In the genomic region with DNA sequence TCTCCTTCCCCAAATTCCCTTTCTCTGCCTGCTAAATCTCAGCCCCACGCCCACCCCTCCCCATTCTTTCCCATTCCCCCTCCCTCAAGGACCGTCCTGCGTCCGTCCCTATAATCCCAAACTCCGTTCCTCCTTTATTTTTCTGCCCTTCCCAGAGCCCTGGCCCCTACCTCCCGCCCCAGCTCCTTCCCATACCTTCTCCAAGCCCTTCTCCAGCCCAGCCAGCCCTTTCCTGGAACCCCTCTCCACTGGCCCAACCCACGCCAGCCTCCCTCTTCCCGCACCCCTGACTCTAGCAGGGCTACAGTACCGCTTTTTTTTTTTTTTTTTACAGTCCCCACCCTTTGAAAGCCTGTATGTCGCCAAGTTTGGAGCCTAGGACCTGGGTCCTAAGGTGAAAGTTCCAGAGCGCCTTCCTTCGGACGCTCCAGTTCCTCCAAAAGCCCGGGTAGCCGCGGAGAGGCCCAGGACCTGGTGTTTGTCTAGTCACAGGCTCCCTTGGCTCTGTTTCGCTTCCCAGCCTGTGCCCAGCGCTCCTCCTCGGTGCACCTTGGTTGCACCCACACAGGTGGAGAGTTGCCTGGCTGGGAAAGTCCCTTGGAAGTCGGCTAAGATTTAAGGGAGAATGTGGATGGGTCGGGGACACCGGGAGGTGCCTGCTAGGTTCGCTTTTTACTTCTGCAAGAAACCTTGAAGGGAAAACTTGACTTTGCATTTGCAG, we compare ENCODE assay signal across 8 mouse cellular contexts. TPM values are rescaled to one million over a fixed set of nuclear protein-coding genes. Genes with fewer than 3 reads are reported as not detected.
DNase-seq lines count a peak whose midpoint lies in the region; ATAC-seq and TF ChIP-seq lines count a peak whose summit lies in the region.

No protein-coding gene starts in this region.

- H3K9me3 ChIP-seq in CH12.LX (replicated peaks; ENCODE audit: low read length) = no peaks in the 10 kb centered on the region
- no peaks in the 10 kb centered on the region for H3K9me3 ChIP-seq in hindbrain, embryonic 16.5 days (ENCODE audit: control insufficient read depth, low read length)
- no peaks in the 10 kb centered on the region for H3K9me3 ChIP-seq in liver, embryonic 14.5 days (ENCODE audit: control insufficient read depth, low read length)

- TF ChIP-seq CTCF in CH12.LX (conservative IDR thresholded peaks at IDR 0.05 in 1 of 2, IDR thresholded peaks at IDR 0.05 in 1 of 2; ENCODE audit: low read depth in 2 of 2, low read length in 2 of 2) = no peak
- no peak for TF ChIP-seq CTCF in liver, embryonic 14.5 days (IDR thresholded peaks at IDR 0.05; ENCODE audit: low read depth)

- peaks cover 10 to 36% of the 10 kb centered on the region in 2 experiments for H3K4me1 ChIP-seq in CH12.LX (ENCODE audit: control insufficient read depth in 1 of 2, insufficient read depth in 2 of 2)
- peaks cover 5% of the 10 kb centered on the region for H3K4me1 ChIP-seq in brown adipose tissue, adult 24 weeks (ENCODE audit: control insufficient read depth, insufficient read depth, insufficient read length, low read length)
- H3K4me1 ChIP-seq in hindbrain, embryonic 16.5 days (ENCODE audit: control insufficient read depth, insufficient read depth, low read depth, low read length) = peaks cover 17% of the 10 kb centered on the region
- peaks cover 0 to 10% of the 10 kb centered on the region in 2 experiments; a peak in 2 of 4 replicates for H3K4me1 ChIP-seq in liver, embryonic 14.5 days (replicated peaks; ENCODE audit: control insufficient read depth in 2 of 2, insufficient read depth in 2 of 2, low read length in 1 of 2)

- no peak overlapping the region for H3K9ac ChIP-seq in CH12.LX (ENCODE audit: insufficient read depth, low read depth)
- H3K9ac ChIP-seq in hindbrain, embryonic 16.5 days (ENCODE audit: low read depth, low read length) = no peak overlapping the region; the same call in 1 of the 2 replicates
- H3K9ac ChIP-seq in liver, embryonic 14.5 days (replicated peaks) = no peak overlapping the region

- no peak overlapping the region for H3K27ac ChIP-seq in CH12.LX (ENCODE audit: insufficient read depth, low read depth)
- H3K27ac ChIP-seq in brown adipose tissue, adult 24 weeks (replicated peaks; ENCODE audit: low read depth, low read length) = no peak overlapping the region
- H3K27ac ChIP-seq in hindbrain, embryonic 16.5 days (ENCODE audit: low read depth, low read length) = no peak overlapping the region
- H3K27ac ChIP-seq in liver, embryonic 14.5 days = no peak overlapping the region

- in situ Hi-C loops in CH12.LX (cut with MboI; ENCODE audit: low pct_ligation_motif_present, low pct_unique_long_range_greater_than_20kb, low sequenced_read_pairs) = no loop called here

- no peak for TF ChIP-seq POLR2A in CH12.LX (IDR thresholded peaks at IDR 0.05; ENCODE audit: low read depth, low read length)

- no peak for ATAC-seq in hindbrain, embryonic 16.5 days
- no peak for ATAC-seq in liver, embryonic 14.5 days (ENCODE audit: insufficient read depth)

- H3K79me2 ChIP-seq in CH12.LX (replicated peaks; ENCODE audit: control insufficient read depth, extremely low read depth, insufficient read depth, poor library complexity, severe bottlenecking) = peaks cover 15% of the 10 kb centered on the region; the same call in 1 of the 2 replicates

- dilution Hi-C loops in CH12.LX (cut with MboI; ENCODE audit: extremely low pct_ligation_motif_present, extremely low pct_unique_long_range_greater_than_20kb, low sequenced_read_pairs) = no loop called here

- no peak for TF ChIP-seq RAD21 in CH12.LX (IDR thresholded peaks at IDR 0.05; ENCODE audit: low read depth, low read length)

- intact Hi-C loops in left cerebral cortex, postnatal 10 days (cut with DNase I) = no loop called here

- no peak for TF ChIP-seq EP300 in CH12.LX (IDR thresholded peaks at IDR 0.05; ENCODE audit: low read length)
- no peak for TF ChIP-seq EP300 in liver, embryonic 14.5 days (IDR thresholded peaks at IDR 0.05; ENCODE audit: low read depth)

- DNase-seq in CH12.LX (ENCODE audit: extremely low read depth) = no peak
- no peak for DNase-seq in liver, embryonic 14.5 days (ENCODE audit: low read depth in 3 of 3, low spot score in 3 of 3)
- DNase-seq in frontal cortex, adult 2 months (ENCODE audit: extremely low spot score in 1 of 2, low spot score in 1 of 2) = no peak
- DNase-seq in left cerebral cortex, postnatal 10 days (ENCODE audit: extremely low spot score in 1 of 2, low spot score in 2 of 2) = no peak
- DNase-seq in urinary bladder, postnatal 10 days (ENCODE audit: low spot score) = no peak
- no peak for DNase-seq in spleen, postnatal 14 days (ENCODE audit: low spot score in 2 of 2)

- peak overlapping the region; percentile 46; the same call in 1 of the 2 replicates for H3K4me2 ChIP-seq in CH12.LX (ENCODE audit: insufficient read depth, low read depth, poor library complexity, severe bottlenecking)
- H3K4me2 ChIP-seq in hindbrain, embryonic 16.5 days (ENCODE audit: low read length) = peak overlapping the region; percentile 100
- H3K4me2 ChIP-seq in liver, embryonic 14.5 days (ENCODE audit: low read depth) = peak overlapping the region; percentile 62

- H3K36me3 ChIP-seq in CH12.LX (replicated peaks in 1 of 2; ENCODE audit: control insufficient read depth in 1 of 2, insufficient read depth in 1 of 2, low read length in 1 of 2) = peaks cover 0 to 2% of the 10 kb centered on the region in 2 experiments
- no peaks in the 10 kb centered on the region for H3K36me3 ChIP-seq in hindbrain, embryonic 16.5 days (ENCODE audit: control insufficient read depth, insufficient read depth, low read length)
- H3K36me3 ChIP-seq in liver, embryonic 14.5 days (replicated peaks; ENCODE audit: control insufficient read depth, insufficient read depth, low read depth) = no peaks in the 10 kb centered on the region

- peaks cover 41% of the 10 kb centered on the region for H3K27me3 ChIP-seq in CH12.LX (replicated peaks)
- peaks cover 47% of the 10 kb centered on the region for H3K27me3 ChIP-seq in hindbrain, embryonic 16.5 days (replicated peaks; ENCODE audit: control insufficient read depth, insufficient read depth, low read length)
- H3K27me3 ChIP-seq in liver, embryonic 14.5 days (ENCODE audit: control insufficient read depth, insufficient read depth, low read length) = peaks cover 70% of the 10 kb centered on the region

- H3K4me3 ChIP-seq in CH12.LX (replicated peaks in 1 of 3; ENCODE audit: low read depth in 2 of 3, low read length in 2 of 3, poor library complexity in 1 of 3) = no peak overlapping the region
- H3K4me3 ChIP-seq in brown adipose tissue, adult 24 weeks (ENCODE audit: insufficient read depth, low read depth, low read length) = peak overlapping the region; percentile 23; the same call in 1 of the 2 replicates
- H3K4me3 ChIP-seq in hindbrain, embryonic 16.5 days (ENCODE audit: low read length) = peak overlapping the region; percentile 57
- peak overlapping the region in 1 of 2 experiments; percentile 6; a peak in 2 of 4 replicates for H3K4me3 ChIP-seq in liver, embryonic 14.5 days (ENCODE audit: insufficient read depth in 1 of 2, low read depth in 2 of 2, low read length in 2 of 2)

- WGBS in hindbrain, embryonic 16.5 days = 3% methylated on average over 23 of the region's 23 CpGs
- WGBS in liver, embryonic 14.5 days (ENCODE audit: insufficient replicate concordance) = 4% methylated on average over 23 of the region's 23 CpGs

TF ChIP-seq in CH12.LX, 34 proteins besides CTCF, POLR2A, EP300 and RAD21:
- no peak for TF ChIP-seq ZNF384 (IDR thresholded peaks at IDR 0.05; ENCODE audit: low read depth, low read length)
- no peak for TF ChIP-seq HCFC1 (IDR thresholded peaks at IDR 0.05; ENCODE audit: low read depth, low read length)
- TF ChIP-seq E2F4 (IDR thresholded peaks at IDR 0.05; ENCODE audit: insufficient replicate concordance, low read depth, low read length) = no peak
- no peak for TF ChIP-seq BHLHE40 (IDR thresholded peaks at IDR 0.05; ENCODE audit: low read depth, low read length)
- no peak for TF ChIP-seq IRF4 (IDR thresholded peaks at IDR 0.05; ENCODE audit: low read depth, low read length)
- no peak for TF ChIP-seq ELF1 (IDR thresholded peaks at IDR 0.05; ENCODE audit: low read depth, low read length)
- no peak for TF ChIP-seq NRF1 (IDR thresholded peaks at IDR 0.05; ENCODE audit: low read depth, low read length)
- TF ChIP-seq MXI1 (IDR thresholded peaks at IDR 0.05; ENCODE audit: low read depth, low read length) = no peak
- no peak for TF ChIP-seq USF2 (conservative IDR thresholded peaks at IDR 0.05; ENCODE audit: low read depth, low read length)
- TF ChIP-seq MAFK (IDR thresholded peaks at IDR 0.05; ENCODE audit: insufficient replicate concordance, low read length) = no peak
- TF ChIP-seq PAX5 (IDR thresholded peaks at IDR 0.05; ENCODE audit: low read length) = no peak
- TF ChIP-seq TCF12 (IDR thresholded peaks at IDR 0.05; ENCODE audit: low read depth, low read length) = no peak
- no peak for TF ChIP-seq ZKSCAN1 (IDR thresholded peaks at IDR 0.05; ENCODE audit: borderline replicate concordance, low read depth, low read length)
- TF ChIP-seq ZMIZ1 (IDR thresholded peaks at IDR 0.05; ENCODE audit: low read depth, low read length) = no peak
- no peak for TF ChIP-seq MYC (IDR thresholded peaks at IDR 0.05; ENCODE audit: low read depth, low read length)
TF ChIP-seq in CH12.LX: peak in this region for 0.

RNA-seq across cellular contexts. Expression of a gene that starts 0.5 kb away (rescaled TPM):
- total RNA-seq in CH12.LX (2012; rRNA removed) (18.2 and 23.2 TPM in 2 replicates), CH12.LX (2014; rRNA removed) (19.0 and 22.8 TPM in 2 replicates)
- 12.8 and 17.2 TPM in 2 replicates for polyA plus RNA-seq in CH12.LX (2012; ENCODE audit: insufficient read length, low read depth)
- polyA plus RNA-seq in brown adipose tissue, adult 24 weeks (2012; ENCODE audit: insufficient read depth, insufficient read length, missing spikeins) = 1.6 and 3.2 TPM in 2 replicates
- polyA plus RNA-seq in hindbrain, embryonic 16.5 days (2015; fragmentation: Nextera tagmentation; extraction: Ambion mirVana) = 1.5 and 1.6 TPM in 2 replicates
- polyA plus RNA-seq in liver, embryonic 14.5 days (2012; rRNA removed) = 2.7 and 2.8 TPM in 2 replicates
- 2.9 and 3.1 TPM in 2 replicates for polyA plus RNA-seq in liver, embryonic 14.5 days (2014; fragmentation: Nextera tagmentation; extraction: Ambion mirVana)
- polyA plus RNA-seq in frontal cortex, adult 2 months (2012; rRNA removed) = 2.0 TPM in 2 replicates
- under 1 TPM; 0.64 to 0.67 TPM for total RNA-seq in left cerebral cortex, postnatal 10 days (2021)

RNA-seq across cellular contexts. Expression of a gene that starts 18.3 kb away (rescaled TPM):
- total RNA-seq in CH12.LX (2012; rRNA removed) (57.1 and 59.8 TPM in 2 replicates), CH12.LX (2014; rRNA removed) (39.7 and 40.4 TPM in 2 replicates)
- 50.1 and 52.8 TPM in 2 replicates for polyA plus RNA-seq in CH12.LX (2012; ENCODE audit: insufficient read length, low read depth)
- 65.0 and 69.8 TPM in 2 replicates for polyA plus RNA-seq in brown adipose tissue, adult 24 weeks (2012; ENCODE audit: insufficient read depth, insufficient read length, missing spikeins)
- 133 and 146 TPM in 2 replicates for polyA plus RNA-seq in hindbrain, embryonic 16.5 days (2015; fragmentation: Nextera tagmentation; extraction: Ambion mirVana)
- polyA plus RNA-seq in liver, embryonic 14.5 days (2012; rRNA removed) = 26.9 and 29.8 TPM in 2 replicates
- 31.9 and 33.0 TPM in 2 replicates for polyA plus RNA-seq in liver, embryonic 14.5 days (2014; fragmentation: Nextera tagmentation; extraction: Ambion mirVana)
- 107 and 109 TPM in 2 replicates for polyA plus RNA-seq in frontal cortex, adult 2 months (2012; rRNA removed)
- 10 to 100 TPM; 55.8 to 60.0 TPM for total RNA-seq in left cerebral cortex, postnatal 10 days (2021)

Comparison
In these comparisons a context has a peak if more than half of its experiments do, and no peak if none do; other contexts are left out.
1. H3K4me2 ChIP-seq: peak in every context shown above with its lines; median percentile 100 in hindbrain, embryonic 16.5 days; 62 in liver, embryonic 14.5 days; 46 in CH12.LX.
2. H3K4me3 ChIP-seq: peak in brown adipose tissue, adult 24 weeks (single experiment) and hindbrain, embryonic 16.5 days (single experiment); none in CH12.LX (0 of 3).